Mouse (Mus musculus) stomach, postnatal 0 days (tissue): ENCODE measurements around the gene Gm28230.

ENCODE experiments used
- CTCF ChIP-seq: IDR thresholded peaks from 2 replicates; pipeline ENCODE4 v1.5.1; 2016; ENCODE audit warnings: antibody characterized with exemption, low read depth, mild to moderate bottlenecking, moderate library complexity
- EP300 ChIP-seq: optimal IDR thresholded peaks from 2 replicates; pipeline ENCODE3; 2016; ENCODE audit warnings: antibody characterized with exemption

DNA sequence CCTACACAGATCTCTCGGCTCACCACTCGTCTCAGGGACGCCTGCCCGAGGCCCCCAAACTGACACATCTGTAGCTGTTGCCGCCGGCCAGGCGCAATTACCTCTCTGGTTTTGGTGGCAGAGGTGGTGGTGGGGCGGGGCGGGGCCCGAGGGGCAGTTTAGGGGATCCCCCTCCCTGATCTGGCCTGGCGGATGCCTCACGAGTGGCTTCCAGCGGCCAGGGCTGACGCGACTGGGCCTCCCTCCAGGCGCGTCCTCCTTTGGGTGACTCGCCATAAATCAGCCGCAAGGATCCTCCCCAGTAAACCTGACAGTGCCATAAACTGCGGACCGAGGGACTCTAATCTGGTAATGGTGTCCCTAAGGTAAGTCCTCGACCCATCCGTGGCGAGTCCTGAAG lies 20.5 kb downstream of the Gm28230 start:
- TF ChIP-seq CTCF (no peak), EP300 (no peak)
